In the genomic region with DNA sequence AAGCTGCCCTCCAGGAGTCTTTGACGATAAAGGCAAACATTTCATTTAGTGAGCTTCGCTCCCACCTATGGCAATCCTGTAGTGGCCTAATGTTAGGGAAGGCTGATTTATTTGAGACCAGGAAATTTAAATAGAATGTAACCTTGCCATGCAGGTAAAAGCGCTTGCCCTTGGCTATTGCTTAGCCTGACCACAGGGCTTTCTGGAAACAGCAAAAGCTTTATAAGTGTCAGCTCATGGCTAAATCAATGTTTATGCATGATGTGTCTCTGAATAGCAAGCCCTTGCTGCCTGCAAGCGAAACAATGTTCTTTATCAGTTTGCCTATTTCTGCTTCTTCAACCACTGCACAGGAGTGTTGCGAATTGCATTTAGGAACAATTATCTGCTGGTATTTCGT, we compare ENCODE assay signal across 28 mouse cellular contexts.
A peak's percentile ranks its signal among the peaks of the same experiment; 100 is the strongest.
DNase-seq lines count a peak whose midpoint lies in the region; ATAC-seq and TF ChIP-seq lines count a peak whose summit lies in the region.
"Had no signal": no experiment of that assay in that cellular context is flagged by ENCODE, and none has a peak within 500 bp of the region (broad histone marks: within the 10 kb centered on the region; RNA-seq: fewer than 3 reads in every experiment).

No protein-coding gene starts in this region.

- no peak overlapping the region for H3K4me2 ChIP-seq in forebrain, embryonic 12.5 days
- H3K4me2 ChIP-seq in midbrain, embryonic 11.5 days = no peak overlapping the region
- H3K4me2 ChIP-seq in midbrain, embryonic 16.5 days (ENCODE audit: low read length) = no peak overlapping the region
- H3K4me2 ChIP-seq: embryonic facial prominence, embryonic 12.5 days; heart, embryonic 13.5 days; neural tube, embryonic 12.5 days; stomach, embryonic 15.5 days had no signal

- no peak for DNase-seq in forebrain, embryonic 10.5 days (ENCODE audit: extremely low spot score, low spot score)
- DNase-seq in brain, embryonic 14.5 days (ENCODE audit: low read depth) = peak; percentile 51
- no peak for DNase-seq in midbrain, embryonic 11.5 days (ENCODE audit: low spot score, missing footprints)
- no peak for DNase-seq in adrenal gland, adult (ENCODE audit: inconsistent age in 2 of 2, low spot score in 1 of 2)
- DNase-seq: adrenal gland, postnatal 14 days; cerebellum, adult 11-12 months; cerebellum, adult 9-11 months; gastrocnemius, postnatal 10 days; heart, postnatal 10 days; kidney, adult 9 months; kidney, postnatal 10 days; layer of hippocampus, adult 9-11 months; liver; lung, adult 2 months; lung, postnatal 10 days; right cerebral cortex, postnatal 25 days had no signal

- 68% methylated on average over 6 of the region's 6 CpGs for WGBS in forebrain, embryonic 10.5 days
- 52% methylated on average over 6 of the region's 6 CpGs for WGBS in forebrain, embryonic 12.5 days
- 39% methylated on average over 6 of the region's 6 CpGs for WGBS in midbrain, embryonic 11.5 days
- 25% methylated on average over 6 of the region's 6 CpGs for WGBS in midbrain, embryonic 16.5 days

- H3K4me1 ChIP-seq in forebrain, embryonic 10.5 days = peaks cover 38% of the 10 kb centered on the region
- peaks cover 18% of the 10 kb centered on the region for H3K4me1 ChIP-seq in forebrain, embryonic 12.5 days
- H3K4me1 ChIP-seq in midbrain, embryonic 11.5 days (ENCODE audit: control insufficient read depth, insufficient read depth, low read length) = peaks cover 23% of the 10 kb centered on the region
- H3K4me1 ChIP-seq in midbrain, embryonic 16.5 days (ENCODE audit: control insufficient read depth, insufficient read depth, low read length) = peaks cover 5% of the 10 kb centered on the region; the same call in 1 of the 2 replicates
- H3K4me1 ChIP-seq: stomach, embryonic 15.5 days had no signal

- TF ChIP-seq CTCF in brain, embryonic 14.5 days (IDR thresholded peaks at IDR 0.05; ENCODE audit: borderline replicate concordance, extremely low read depth, insufficient read depth, insufficient read length) = no peak

- no peaks in the 10 kb centered on the region for H3K36me3 ChIP-seq in forebrain, embryonic 10.5 days (replicated peaks)
- H3K36me3 ChIP-seq in forebrain, embryonic 12.5 days (replicated peaks) = no peaks in the 10 kb centered on the region
- H3K36me3 ChIP-seq in midbrain, embryonic 11.5 days (ENCODE audit: control insufficient read depth, insufficient read depth, low read length) = no peaks in the 10 kb centered on the region
- H3K36me3 ChIP-seq in midbrain, embryonic 16.5 days (ENCODE audit: control insufficient read depth, insufficient read depth, low read length) = no peaks in the 10 kb centered on the region
- H3K36me3 ChIP-seq: embryonic facial prominence, embryonic 12.5 days; heart, embryonic 13.5 days; neural tube, embryonic 12.5 days; stomach, embryonic 15.5 days had no signal

- TF ChIP-seq POLR2A in brain, embryonic 14.5 days (IDR thresholded peaks at IDR 0.05; ENCODE audit: borderline replicate concordance, extremely low read depth, insufficient read depth, insufficient read length, poor library complexity, severe bottlenecking) = no peak

- ATAC-seq in forebrain, embryonic 12.5 days (ENCODE audit: low FRiP score) = no peak
- 0 out of 2 replicates have a peak, but pooled peaks have one; percentile 7 for ATAC-seq in midbrain, embryonic 11.5 days (ENCODE audit: low FRiP score)
- peak; percentile 58; the same call in 1 of the 2 replicates for ATAC-seq in midbrain, embryonic 16.5 days
- no peak for ATAC-seq in monocyte, adult 5-6 weeks (replicated peaks; ENCODE audit: insufficient number of reproducible peaks, low FRiP score, low TSS enrichment, poor library complexity, severe bottlenecking)
- ATAC-seq: intestine, postnatal 0 days had no signal

- no peak overlapping the region for H3K9ac ChIP-seq in forebrain, embryonic 12.5 days
- no peak overlapping the region for H3K9ac ChIP-seq in midbrain, embryonic 11.5 days (ENCODE audit: low read length)
- H3K9ac ChIP-seq in midbrain, embryonic 16.5 days (ENCODE audit: low read depth, low read length) = no peak overlapping the region
- H3K9ac ChIP-seq: embryonic facial prominence, embryonic 12.5 days; heart, embryonic 13.5 days; liver, embryonic 14.5 days; neural tube, embryonic 12.5 days; stomach, embryonic 15.5 days had no signal

- peak overlapping the region; percentile 2; the same call in 1 of the 2 replicates for H3K27ac ChIP-seq in forebrain, embryonic 10.5 days
- H3K27ac ChIP-seq in forebrain, embryonic 12.5 days = no peak overlapping the region
- H3K27ac ChIP-seq in midbrain, embryonic 11.5 days (ENCODE audit: low read depth, low read length) = peak overlapping the region; percentile 10; the same call in 1 of the 2 replicates
- H3K27ac ChIP-seq in midbrain, embryonic 16.5 days (ENCODE audit: low read length) = no peak overlapping the region
- H3K27ac ChIP-seq: embryonic facial prominence, embryonic 12.5 days; heart, embryonic 13.5 days; liver, embryonic 14.5 days; macrophage; neural tube, embryonic 12.5 days; stomach, embryonic 15.5 days had no signal

- H3K9me3 ChIP-seq in forebrain, embryonic 10.5 days = no peaks in the 10 kb centered on the region
- H3K9me3 ChIP-seq in forebrain, embryonic 12.5 days = no peaks in the 10 kb centered on the region
- H3K9me3 ChIP-seq in midbrain, embryonic 11.5 days (ENCODE audit: control insufficient read depth, low read length) = no peaks in the 10 kb centered on the region
- H3K9me3 ChIP-seq in midbrain, embryonic 16.5 days (replicated peaks; ENCODE audit: control insufficient read depth, low read length, poor library complexity, severe bottlenecking) = no peaks in the 10 kb centered on the region
- H3K9me3 ChIP-seq: embryonic facial prominence, embryonic 12.5 days; heart, embryonic 13.5 days; neural tube, embryonic 12.5 days; stomach, embryonic 15.5 days had no signal

- no peaks in the 10 kb centered on the region for H3K27me3 ChIP-seq in forebrain, embryonic 10.5 days (ENCODE audit: poor library complexity, severe bottlenecking)
- no peaks in the 10 kb centered on the region for H3K27me3 ChIP-seq in forebrain, embryonic 12.5 days
- no peaks in the 10 kb centered on the region for H3K27me3 ChIP-seq in midbrain, embryonic 11.5 days (ENCODE audit: control insufficient read depth, insufficient read depth, low read length)
- H3K27me3 ChIP-seq in midbrain, embryonic 16.5 days (ENCODE audit: control insufficient read depth, insufficient read depth, low read depth, low read length) = no peaks in the 10 kb centered on the region
- H3K27me3 ChIP-seq: CH12.LX; embryonic facial prominence, embryonic 12.5 days; neural tube, embryonic 12.5 days; stomach, embryonic 15.5 days had no signal

- H3K4me3 ChIP-seq in forebrain, embryonic 10.5 days = no peak overlapping the region
- no peak overlapping the region for H3K4me3 ChIP-seq in forebrain, embryonic 12.5 days (replicated peaks)
- H3K4me3 ChIP-seq in midbrain, embryonic 11.5 days (ENCODE audit: low read depth, low read length) = no peak overlapping the region
- no peak overlapping the region for H3K4me3 ChIP-seq in midbrain, embryonic 16.5 days (ENCODE audit: low read depth, low read length)
- H3K4me3 ChIP-seq: embryonic facial prominence, embryonic 12.5 days; heart, embryonic 13.5 days; myocyte; neural tube, embryonic 12.5 days; stomach, embryonic 15.5 days had no signal

Comparison
In these comparisons a context has a peak if more than half of its experiments do, and no peak if none do; other contexts are left out.
1. H3K27ac ChIP-seq: peak in forebrain, embryonic 10.5 days (single experiment) and midbrain, embryonic 11.5 days (single experiment); none in forebrain, embryonic 12.5 days (single experiment) and midbrain, embryonic 16.5 days (single experiment).
2. ATAC-seq: peak in midbrain, embryonic 11.5 days (single experiment) and midbrain, embryonic 16.5 days (single experiment); none in forebrain, embryonic 12.5 days (single experiment) and monocyte, adult 5-6 weeks (single experiment).